Mouse (Mus musculus): ENCODE measurements around the gene Sapcd2. TPM values are rescaled to one million over a fixed set of nuclear protein-coding genes. Genes with fewer than 3 reads are reported as not detected.
A peak's percentile ranks its signal among the peaks of the same experiment; 100 is the strongest.
"Not testable (repeated sequence)": the region's sequence is repeated elsewhere in the genome, so short reads cannot be mapped to it uniquely, and the experiment has no call there.

The Sapcd2 gene
- total RNA-seq, 2 experiments from 2014 or later = 9.3 to 9.4 TPM

GRCm38 (mm10) chr2:25372644-25373391, 697 bp downstream of the Sapcd2 start:
- DNase-seq (ENCODE audit: low spot score in 2 of 2) = no peak

DNA sequence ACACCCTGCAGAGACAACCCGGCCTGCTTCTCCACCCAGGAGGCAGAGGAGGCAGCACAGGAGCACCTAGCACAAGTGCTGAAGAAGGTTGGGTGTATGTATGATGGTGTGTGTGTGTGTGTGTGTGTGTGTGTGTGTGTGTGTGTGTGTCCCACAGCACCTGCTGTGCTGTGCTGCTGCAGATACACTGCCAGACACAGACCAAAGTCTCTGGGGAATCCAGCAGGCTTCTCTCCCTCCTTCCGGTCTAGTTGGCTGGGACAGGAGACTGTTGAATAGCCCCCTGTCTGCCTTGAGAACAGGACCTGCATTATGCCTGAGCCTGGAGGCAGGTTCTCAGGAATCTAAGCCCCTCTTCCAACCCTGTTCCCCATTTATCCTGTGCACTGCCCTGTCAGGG, 1.3 kb downstream of the Sapcd2 start:
- no peak for DNase-seq (ENCODE audit: low spot score in 2 of 2)

- no peak for DNase-seq (ENCODE audit: low spot score in 2 of 2)
Observed at GRCm38 (mm10) chr2:25376589-25376988, 4.5 kb downstream of the Sapcd2 start.

DNA sequence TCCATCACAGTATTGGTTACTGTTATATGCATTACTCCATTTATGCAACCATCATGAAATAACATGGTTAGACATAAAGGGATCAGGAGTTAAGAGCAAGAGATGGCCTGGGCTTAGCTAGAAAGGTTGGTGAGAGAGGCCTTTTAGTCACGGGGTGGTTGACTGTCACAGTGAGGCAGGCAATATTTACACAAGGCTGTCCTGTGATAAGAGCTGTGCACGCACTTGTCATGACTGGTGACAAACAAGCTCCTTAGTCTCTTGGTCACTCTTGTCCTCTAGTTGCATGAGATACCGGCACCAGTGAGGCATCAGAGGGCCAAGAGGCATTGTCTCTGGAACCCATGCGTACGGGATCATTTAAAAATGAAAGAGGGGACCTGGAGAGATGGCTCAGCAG, 12.4 kb downstream of the Sapcd2 start:
- DNase-seq (ENCODE audit: low spot score in 2 of 2) = no peak

GRCm38 (mm10) chr2:25391266-25391665, 19.1 kb downstream of the Sapcd2 start:
- no peak for DNase-seq (ENCODE audit: low spot score in 2 of 2)

- DNase-seq (ENCODE audit: low spot score in 2 of 2) = no peak
Observed at GRCm38 (mm10) chr2:25394281-25395221, 22.4 kb downstream of the Sapcd2 start.

DNA sequence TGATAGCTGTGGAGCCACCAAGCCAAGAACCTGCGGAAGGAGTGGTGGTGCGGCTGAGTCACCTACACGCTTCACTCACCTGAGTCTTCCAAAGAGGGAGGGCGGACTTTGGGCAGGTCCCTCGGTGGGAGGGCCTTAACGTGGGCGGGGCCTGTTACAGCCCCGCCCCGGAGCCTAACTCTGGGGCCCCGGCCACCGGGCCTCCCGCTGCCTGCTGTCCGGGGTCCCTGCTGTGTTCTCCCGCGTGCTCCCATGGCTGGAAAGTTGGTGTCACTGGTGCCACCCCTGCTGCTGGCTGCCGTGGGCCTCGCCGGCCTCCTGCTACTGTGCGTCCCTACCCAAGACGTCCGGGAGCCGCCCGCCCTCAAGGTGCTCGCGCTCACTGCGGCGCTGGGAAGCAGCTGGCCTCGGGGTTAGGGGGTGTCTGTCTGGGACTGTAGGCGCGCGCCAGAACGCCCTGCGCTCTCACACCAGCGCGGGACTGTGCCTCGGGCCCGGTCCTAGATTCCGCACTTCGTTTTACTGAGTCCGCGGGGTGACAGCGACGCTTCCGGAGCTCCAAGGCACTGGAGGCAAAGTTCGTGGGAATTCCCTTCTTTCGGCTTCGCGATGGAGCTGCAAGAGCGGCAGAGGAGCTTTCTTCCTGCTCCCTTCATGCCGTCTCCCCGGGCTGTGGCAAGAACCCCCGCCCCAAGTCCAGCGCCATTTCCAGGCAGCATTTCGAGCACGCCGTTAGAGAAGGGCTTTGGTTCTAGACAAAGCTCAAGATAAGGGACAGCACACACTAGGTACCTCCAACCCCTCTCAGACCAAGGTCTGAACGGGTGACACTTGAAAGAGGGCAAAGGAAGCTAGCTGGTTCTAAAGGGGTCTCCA, 23.8 kb downstream of the Sapcd2 start, which contains the start of gene Entpd2:
Gene Entpd2, plus strand, starts transcription at position 154 of the 876 bp plus-strand sequence.
- no peak for DNase-seq (ENCODE audit: low spot score in 2 of 2)

DNA sequence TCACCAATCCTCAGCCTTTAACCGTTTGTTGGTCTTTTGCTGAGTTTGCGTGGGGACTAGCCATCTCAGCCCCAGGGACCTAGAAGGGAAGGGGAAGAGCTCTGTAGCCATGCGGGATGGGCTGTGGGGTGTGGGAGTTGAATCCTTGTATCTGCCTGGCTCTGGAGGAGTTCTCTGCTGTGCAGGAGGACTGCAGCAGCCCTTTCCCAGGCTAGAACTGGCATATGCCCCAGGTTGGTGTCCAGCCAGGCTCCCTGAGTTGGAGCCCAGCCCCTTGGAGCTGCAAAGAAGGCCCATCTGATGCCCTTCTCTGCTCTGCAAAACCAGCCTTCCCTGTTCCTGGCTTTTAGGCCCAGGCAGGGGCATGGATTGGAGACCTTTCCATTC, 24.5 kb downstream of the Sapcd2 start:
- no peak for DNase-seq (ENCODE audit: low spot score in 2 of 2)

DNA sequence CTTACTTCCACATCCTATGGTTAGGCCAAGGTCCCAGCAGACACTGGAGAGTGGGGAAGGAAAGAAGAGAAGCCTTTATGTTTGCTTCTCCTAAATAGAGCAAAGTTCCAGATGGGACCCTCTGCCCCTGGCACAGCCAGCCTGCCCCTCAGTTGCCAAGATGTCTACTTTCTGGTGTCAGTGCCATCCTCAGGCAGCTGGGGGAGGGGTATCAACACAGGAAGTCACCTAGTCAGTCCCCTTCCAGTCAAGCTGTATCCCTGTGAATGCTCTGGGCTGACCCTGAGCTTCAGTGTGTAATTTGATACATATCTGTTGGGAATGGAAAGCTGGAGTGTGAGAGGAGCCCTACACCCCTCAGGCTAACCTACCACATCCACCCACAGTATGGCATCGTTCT, 24.9 kb downstream of the Sapcd2 start:
- no peak for DNase-seq (ENCODE audit: low spot score in 2 of 2)

DNA sequence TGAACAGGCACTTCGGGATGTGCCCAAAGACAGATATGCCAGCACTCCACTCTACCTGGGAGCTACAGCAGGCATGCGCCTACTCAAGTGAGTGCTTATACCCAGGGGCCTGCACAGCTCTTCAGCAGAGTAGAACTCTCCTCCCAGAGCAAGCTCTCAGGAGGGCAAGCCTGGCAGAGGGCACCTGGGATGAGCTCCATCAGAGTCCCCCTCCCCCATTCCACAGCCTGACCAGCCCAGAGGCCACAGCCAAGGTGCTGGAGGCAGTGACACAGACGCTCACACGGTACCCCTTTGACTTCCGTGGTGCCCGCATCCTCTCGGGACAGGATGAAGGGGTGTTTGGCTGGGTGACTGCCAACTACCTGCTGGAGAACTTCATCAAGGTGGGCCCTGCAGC, 25.9 kb downstream of the Sapcd2 start:
- DNase-seq (ENCODE audit: low spot score in 2 of 2) = no peak

DNA sequence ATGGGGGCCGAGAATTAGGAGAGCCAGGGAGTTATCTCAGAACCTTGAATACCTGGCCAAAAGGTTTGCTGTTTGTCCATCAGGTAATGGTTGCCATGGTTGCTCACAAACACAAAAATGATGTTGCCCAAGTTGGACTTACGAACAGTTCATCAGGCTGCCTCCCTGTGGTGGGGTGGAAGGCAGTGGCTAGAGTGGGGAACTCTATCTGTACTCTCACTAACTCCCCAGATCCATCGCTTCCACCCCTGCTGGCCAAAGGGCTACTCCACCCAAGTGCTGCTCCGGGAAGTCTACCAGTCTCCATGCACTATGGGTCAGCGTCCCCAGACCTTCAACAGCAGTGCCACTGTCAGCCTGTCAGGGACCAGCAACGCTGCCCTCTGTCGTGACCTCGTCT, 26.9 kb downstream of the Sapcd2 start, which contains the start of gene Npdc1:
Gene Npdc1, plus strand, starts transcription at position 301 of the 400 bp plus-strand sequence.
- no peak for DNase-seq (ENCODE audit: low spot score in 2 of 2)

DNA sequence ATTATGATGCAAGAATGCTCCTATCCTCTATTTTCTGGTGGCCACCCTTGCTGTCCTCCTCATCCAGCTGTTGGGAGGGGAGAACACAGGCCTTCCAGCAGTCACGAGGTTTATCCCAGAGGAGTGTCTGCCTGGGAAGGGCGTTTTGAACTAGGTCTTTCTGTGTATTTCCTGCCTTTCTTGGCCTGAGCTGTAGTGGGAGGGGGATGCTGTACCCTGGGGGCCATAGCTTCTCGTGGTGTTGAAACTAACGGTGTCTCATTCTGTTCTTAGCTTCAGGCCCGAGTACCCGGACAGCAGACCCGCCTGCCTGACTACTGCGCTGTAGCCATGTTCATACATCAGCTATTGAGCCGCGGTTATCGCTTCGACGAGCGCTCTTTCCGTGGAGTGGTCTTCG, 28.2 kb downstream of the Sapcd2 start:
- no peak for DNase-seq (ENCODE audit: low spot score in 2 of 2)

DNA sequence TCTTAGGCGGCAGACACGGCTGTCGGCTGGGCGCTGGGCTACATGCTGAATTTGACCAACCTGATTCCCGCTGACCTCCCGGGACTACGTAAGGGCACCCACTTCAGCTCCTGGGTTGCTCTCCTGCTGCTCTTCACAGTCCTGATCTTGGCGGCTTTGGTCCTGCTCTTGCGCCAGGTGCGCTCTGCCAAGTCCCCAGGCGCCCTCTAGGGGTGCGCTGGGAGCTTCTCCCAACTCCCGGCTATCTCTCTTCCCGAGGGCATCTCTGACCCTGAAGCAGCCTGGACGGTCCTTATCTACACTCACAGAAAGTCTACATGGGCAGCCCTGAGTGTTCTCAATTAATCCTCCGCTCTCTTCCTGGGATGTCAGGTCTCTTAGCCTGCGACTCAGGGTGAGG, 28.6 kb downstream of the Sapcd2 start:
- DNase-seq (ENCODE audit: low spot score in 2 of 2) = no peak

DNA sequence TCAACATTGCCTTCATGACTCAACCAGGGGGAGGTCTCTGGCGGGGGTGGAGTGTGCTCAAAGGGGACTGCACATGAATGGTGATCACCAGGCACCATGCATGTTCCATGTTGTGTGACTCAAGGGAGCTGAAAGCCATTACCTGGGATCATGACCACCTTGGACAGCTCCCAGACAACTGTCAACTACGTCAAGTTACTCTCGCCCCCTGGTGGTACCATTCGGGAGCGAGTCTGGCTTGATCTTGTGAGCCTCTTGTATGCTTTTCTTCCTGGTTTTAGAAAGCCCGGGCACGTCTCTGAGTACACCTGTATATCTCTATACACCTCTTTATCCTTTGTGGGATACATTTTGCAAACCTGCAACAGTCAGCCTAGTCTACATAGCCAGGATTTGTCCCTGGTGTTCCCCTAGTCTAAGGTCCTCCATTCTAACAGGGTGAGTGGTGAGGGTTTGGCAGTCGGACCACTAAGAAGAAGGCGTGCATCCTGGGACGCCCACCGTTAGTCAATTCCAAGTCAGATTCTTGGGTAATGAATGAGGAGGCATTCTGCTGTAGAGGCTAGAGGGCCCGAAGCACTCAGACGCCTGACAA, 30.4 kb downstream of the Sapcd2 start:
- peak in 1 of 2 experiments; percentile 68 for DNase-seq (ENCODE audit: low spot score in 2 of 2)

- peak in 1 of 2 experiments; percentile 43 for DNase-seq (ENCODE audit: low spot score in 2 of 2)
Observed at GRCm38 (mm10) chr2:25402972-25403601, 31.0 kb downstream of the Sapcd2 start.

GRCm38 (mm10) chr2:25403994-25404393, 31.9 kb downstream of the Sapcd2 start:
- DNase-seq (ENCODE audit: low spot score in 2 of 2) = no peak

GRCm38 (mm10) chr2:25408908-25409307, 36.8 kb downstream of the Sapcd2 start:
- no peak for DNase-seq (ENCODE audit: low spot score in 2 of 2)

- DNase-seq (ENCODE audit: low spot score in 2 of 2) = not testable (repeated sequence)
Observed at GRCm38 (mm10) chr2:25413436-25413835, 41.3 kb downstream of the Sapcd2 start.

DNA sequence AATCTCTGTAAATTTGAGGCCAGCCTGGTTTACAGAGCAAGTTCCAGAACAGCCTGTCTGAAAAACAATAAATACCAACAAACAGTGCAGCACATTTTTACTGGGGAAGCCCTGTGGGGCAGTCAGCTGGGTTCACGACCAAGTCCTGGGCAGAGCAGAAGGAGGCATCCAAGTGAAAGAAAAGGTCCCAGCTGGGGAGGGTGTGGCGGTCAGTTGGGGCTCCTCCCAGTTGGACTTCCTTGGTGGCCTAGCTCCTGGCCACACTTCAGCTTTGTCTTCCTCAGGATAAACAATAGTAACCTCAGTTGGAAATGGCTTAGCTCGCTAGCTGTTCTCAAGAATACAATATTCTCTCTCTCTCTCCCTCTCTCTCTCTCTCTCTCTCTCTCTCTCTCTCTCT, 45.3 kb downstream of the Sapcd2 start:
- no peak for DNase-seq (ENCODE audit: low spot score in 2 of 2)

- no peak for DNase-seq (ENCODE audit: low spot score in 2 of 2)
Observed at GRCm38 (mm10) chr2:25421896-25422295, 49.8 kb downstream of the Sapcd2 start.
